Mouse (Mus musculus) midbrain, embryonic 12.5 days (tissue): ENCODE data around the gene Cyp2d22. TPM values are rescaled to one million over a fixed set of nuclear protein-coding genes. Genes with fewer than 3 reads are reported as not detected.

Source experiments
- ATAC-seq: fragments of 200-750 bp; cut with Nextera tagmentation; 2 replicates; pipeline ENCODE4 v1.8.0; 2017; ENCODE audit warnings: low read depth, moderate TSS enrichment, moderate library complexity; ENCODE audit not compliant: low FRiP score
- H3K27ac ChIP-seq: fragments of 300-500 bp; sonication (generic); replicated peaks from 2 replicates; pipeline ENCODE4 v1.5.1; 2016; ENCODE audit warnings: mild to moderate bottlenecking
- H3K27me3 ChIP-seq: fragments of 300-500 bp; sonication (generic); 2 replicates; pipeline ENCODE4 v1.6.1; 2016; ENCODE audit warnings: mild to moderate bottlenecking
- H3K36me3 ChIP-seq: fragments of 300-500 bp; sonication (generic); 2 replicates; pipeline ENCODE4 v1.6.1; 2016
- H3K4me1 ChIP-seq: fragments of 300-500 bp; sonication (generic); 2 replicates; pipeline ENCODE4 v1.6.1; 2016
- H3K4me2 ChIP-seq: fragments of 300-500 bp; sonication (generic); replicated peaks from 2 replicates; pipeline ENCODE4 v1.6.1; 2016; ENCODE audit warnings: mild to moderate bottlenecking, moderate library complexity
- H3K4me3 ChIP-seq: fragments of 300-500 bp; sonication (generic); 2 replicates; pipeline ENCODE4 v1.5.1; 2016; ENCODE audit warnings: mild to moderate bottlenecking
- H3K9ac ChIP-seq: fragments of 300-500 bp; sonication (generic); replicated peaks from 2 replicates; pipeline ENCODE4 v1.6.1; 2016; ENCODE audit warnings: mild to moderate bottlenecking, moderate library complexity
- H3K9me3 ChIP-seq: fragments of 300-500 bp; sonication (generic); 2 replicates; pipeline ENCODE4 v1.6.1; 2016; ENCODE audit warnings: mild to moderate bottlenecking
- WGBS: fragments of 180-500 bp; shearing (Covaris S2); methylation state at CpG from one replicate; pipeline ENCODE4 v1.1.7; 2016; 5-methylcytosine and 5-hydroxymethylcytosine counted together
- polyA plus RNA-seq: library from polyadenylated mRNA; unstranded; fragments of >200 nt; fragmentation: Nextera tagmentation; extraction: Ambion mirVana; gene quantifications from 2 replicates; pipeline ENCODE4 v1.2.1, GENCODE M21; 2016

The Cyp2d22 gene
- 2.3 and 2.8 TPM in 2 replicates for polyA plus RNA-seq

GRCm38 (mm10) chr15:82379871-82380713, at the start of gene Cyp2d22:
Cyp2d22 (minus strand) TSS chr15:82380260.
- H3K9me3 ChIP-seq = no peaks in the 10 kb centered on the region
- 2% methylated on average over 16 of the region's 24 CpGs for WGBS
- no peaks in the 10 kb centered on the region for H3K36me3 ChIP-seq
- peak within 1 kb of the TSS; percentile 32; the same call in 1 of the 2 replicates for H3K9ac ChIP-seq
- peaks cover 13% of the 10 kb centered on the region for H3K27me3 ChIP-seq
- peaks cover 20% of the 10 kb centered on the region for H3K4me1 ChIP-seq
- peak; percentile 70 for ATAC-seq
- peak within 1 kb of the TSS; percentile 53 for H3K4me2 ChIP-seq
- peak within 1 kb of the TSS; percentile 35 for H3K4me3 ChIP-seq
- no peak within 1 kb of the TSS for H3K27ac ChIP-seq

GRCm38 (mm10) chr15:82423471-82423870, 43.4 kb upstream of the Cyp2d22 start:
- no peak for ATAC-seq
- no peaks in the 10 kb centered on the region for H3K27me3 ChIP-seq
- H3K9ac ChIP-seq = no peak overlapping the region
- H3K27ac ChIP-seq = no peak overlapping the region
- no peaks in the 10 kb centered on the region for H3K4me1 ChIP-seq
- H3K4me3 ChIP-seq = no peak overlapping the region
- 73% methylated on average over 3 of the region's 3 CpGs for WGBS
- peaks cover 5% of the 10 kb centered on the region; the same call in 1 of the 2 replicates for H3K9me3 ChIP-seq
- no peaks in the 10 kb centered on the region for H3K36me3 ChIP-seq
- no peak overlapping the region for H3K4me2 ChIP-seq

- 78% methylated on average over 4 of the region's 4 CpGs for WGBS
- no peak overlapping the region for H3K4me3 ChIP-seq
- no peak overlapping the region for H3K27ac ChIP-seq
- ATAC-seq = no peak
- no peak overlapping the region for H3K4me2 ChIP-seq
- H3K4me1 ChIP-seq = no peaks in the 10 kb centered on the region
- no peaks in the 10 kb centered on the region for H3K27me3 ChIP-seq
- no peak overlapping the region for H3K9ac ChIP-seq
- peaks cover under 1% of the 10 kb centered on the region; the same call in 1 of the 2 replicates for H3K9me3 ChIP-seq
- H3K36me3 ChIP-seq = no peaks in the 10 kb centered on the region
Observed at GRCm38 (mm10) chr15:82422935-82423334, 42.9 kb upstream of the Cyp2d22 start.

DNA sequence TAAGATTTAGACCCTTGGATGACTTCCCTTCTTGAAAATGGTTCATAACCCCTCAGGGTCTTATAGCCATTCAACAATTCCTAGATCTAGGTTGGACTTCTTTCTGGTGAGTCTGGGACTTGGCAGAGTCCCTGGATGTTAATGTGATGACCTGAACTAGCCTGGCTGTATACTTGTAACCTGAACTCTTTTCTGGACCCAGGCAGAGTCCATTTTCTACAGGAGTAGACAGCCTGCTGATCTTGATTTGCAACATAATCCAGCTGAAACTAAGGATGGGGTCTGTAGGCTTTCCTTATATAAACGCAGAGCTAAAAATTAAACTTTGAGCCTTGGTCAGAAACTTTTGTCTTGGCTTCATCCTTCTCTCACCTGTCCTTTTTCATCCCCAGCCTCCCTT, 38.6 kb upstream of the Cyp2d22 start:
- Histone ChIP-seq H3K4me2 (no peak overlapping the region), H3K4me1 (peaks cover 10% of the 10 kb centered on the region), H3K36me3 (no peaks in the 10 kb centered on the region), H3K9me3 (no peaks in the 10 kb centered on the region), H3K4me3 (no peak overlapping the region), H3K27ac (no peak overlapping the region), H3K27me3 (no peaks in the 10 kb centered on the region), H3K9ac (no peak overlapping the region)
- ATAC-seq = no peak
- 75% methylated on average over 1 of the region's 1 CpGs for WGBS

DNA sequence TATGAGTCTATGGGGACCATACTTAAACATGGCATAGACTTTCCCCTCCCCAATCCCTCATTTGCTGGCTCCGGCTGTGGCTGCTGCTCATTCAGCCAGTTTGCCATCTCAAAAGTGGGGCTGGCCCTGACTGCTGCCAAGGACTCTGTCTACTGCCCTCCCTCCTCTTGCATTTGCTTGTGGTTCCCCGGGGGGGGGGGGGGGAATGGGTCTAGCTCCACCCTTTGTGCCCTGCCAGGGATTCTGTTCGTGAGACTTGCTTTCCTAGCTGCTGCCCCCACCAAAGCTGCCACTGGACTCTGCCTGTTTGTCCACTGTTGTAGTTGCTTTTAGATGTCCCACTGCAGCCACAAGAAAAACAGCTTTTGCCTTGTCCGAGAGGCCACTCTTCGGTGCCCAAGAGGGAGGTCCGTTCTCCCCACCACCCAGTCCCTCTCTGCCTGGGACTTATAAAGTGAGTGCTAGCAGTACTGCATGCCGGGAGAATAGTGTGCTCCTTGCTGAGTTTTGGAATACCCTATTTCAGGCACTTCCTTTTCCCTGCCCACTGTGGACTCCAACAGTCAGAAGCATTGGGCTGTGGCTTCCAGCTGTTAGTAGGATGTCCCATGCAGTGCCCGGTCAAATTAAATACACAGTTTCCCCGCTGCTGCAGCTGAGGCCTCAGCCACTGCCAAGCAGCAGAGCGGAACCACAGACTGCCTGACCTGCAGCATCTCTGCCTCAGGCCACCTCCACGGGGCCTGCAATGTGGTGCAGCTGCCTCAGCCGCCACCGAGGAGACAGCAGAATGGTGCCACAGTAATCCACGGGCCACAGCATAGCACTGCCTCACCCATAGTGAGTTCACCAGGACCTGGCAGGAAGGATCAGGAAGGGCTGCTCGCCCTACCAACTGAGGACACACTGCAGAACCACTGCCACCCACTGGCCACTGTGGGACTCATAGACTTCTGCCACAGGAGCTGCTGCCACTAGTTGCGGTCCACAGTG, 37.0 kb upstream of the Cyp2d22 start:
- Histone ChIP-seq H3K9me3 (no peaks in the 10 kb centered on the region), H3K27me3 (no peaks in the 10 kb centered on the region), H3K4me3 (0 out of 2 replicates have a peak overlapping the region, but pooled peaks have one; percentile 3), H3K9ac (peak overlapping the region; percentile 37), H3K27ac (no peak overlapping the region), H3K36me3 (no peaks in the 10 kb centered on the region), H3K4me2 (peak overlapping the region; percentile 37), H3K4me1 (peaks cover 10% of the 10 kb centered on the region)
- 25% methylated on average over 16 of the region's 16 CpGs for WGBS
- peak; percentile 83 for ATAC-seq

DNA sequence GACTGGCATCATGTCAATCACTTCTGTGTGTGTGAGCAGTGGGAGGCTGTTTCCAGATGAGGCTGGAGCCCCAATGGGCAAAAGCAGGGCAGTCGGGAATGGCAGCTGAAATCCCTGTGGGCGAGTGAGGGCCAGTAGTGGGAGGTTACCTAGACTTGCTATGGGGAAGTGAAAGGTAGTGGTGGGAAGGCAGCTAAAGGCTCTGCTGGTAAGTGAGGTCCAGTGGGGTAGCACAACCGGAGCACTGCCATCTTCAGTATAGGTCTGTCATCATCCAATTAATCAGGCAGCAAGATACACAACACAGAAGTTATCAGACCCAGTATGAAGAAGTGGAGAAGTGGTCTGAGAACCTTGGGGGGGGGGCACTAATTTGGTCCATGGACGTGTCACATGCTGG, 27.5 kb upstream of the Cyp2d22 start:
- Histone ChIP-seq H3K4me2 (no peak overlapping the region), H3K27me3 (no peaks in the 10 kb centered on the region), H3K9ac (no peak overlapping the region), H3K4me1 (no peaks in the 10 kb centered on the region), H3K36me3 (no peaks in the 10 kb centered on the region), H3K4me3 (no peak overlapping the region), H3K9me3 (no peaks in the 10 kb centered on the region), H3K27ac (no peak overlapping the region)
- WGBS = 86% methylated on average over 4 of the region's 4 CpGs
- ATAC-seq = no peak

- Histone ChIP-seq H3K4me2 (no peak within 1 kb of the TSS), H3K36me3 (no peaks in the 10 kb centered on the region), H3K9me3 (no peaks in the 10 kb centered on the region), H3K27ac (no peak within 1 kb of the TSS), H3K9ac (no peak within 1 kb of the TSS), H3K4me3 (no peak within 1 kb of the TSS), H3K4me1 (no peaks in the 10 kb centered on the region), H3K27me3 (no peaks in the 10 kb centered on the region)
- no peak for ATAC-seq
- WGBS = 92% methylated on average over 6 of the region's 6 CpGs
Observed at GRCm38 (mm10) chr15:82406981-82407380, 26.9 kb upstream of the Cyp2d22 start, which contains the start of gene Cyp2d10. Cyp2d10 (minus strand) TSS chr15:82407195.

DNA sequence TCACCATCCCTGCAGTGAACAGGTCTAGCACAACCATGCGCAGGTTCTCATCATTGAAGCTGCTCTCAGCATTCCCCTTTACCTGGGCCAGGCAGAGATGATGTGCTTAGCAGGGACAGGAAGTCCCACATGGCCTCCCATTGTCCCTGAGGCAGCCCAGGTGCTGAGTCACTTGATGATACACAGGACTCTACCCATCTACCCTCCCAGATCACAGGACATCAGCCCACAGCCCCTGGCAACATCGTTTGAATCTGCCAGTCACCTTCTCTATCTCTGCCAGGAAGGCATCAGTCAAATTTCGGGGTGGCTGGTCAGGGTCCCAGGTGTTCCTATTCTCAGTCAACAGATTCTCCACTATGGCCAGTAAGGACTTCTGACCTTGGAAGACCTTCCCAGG, 24.1 kb upstream of the Cyp2d22 start:
- no peak overlapping the region for H3K27ac ChIP-seq
- 86% methylated on average over 3 of the region's 3 CpGs for WGBS
- H3K9ac ChIP-seq = no peak overlapping the region
- no peaks in the 10 kb centered on the region for H3K4me1 ChIP-seq
- no peak overlapping the region for H3K4me2 ChIP-seq
- no peaks in the 10 kb centered on the region for H3K36me3 ChIP-seq
- no peaks in the 10 kb centered on the region for H3K27me3 ChIP-seq
- no peak for ATAC-seq
- no peaks in the 10 kb centered on the region for H3K9me3 ChIP-seq
- no peak overlapping the region for H3K4me3 ChIP-seq

GRCm38 (mm10) chr15:82403606-82404005, 23.5 kb upstream of the Cyp2d22 start:
- Histone ChIP-seq H3K4me3 (no peak overlapping the region), H3K4me1 (no peaks in the 10 kb centered on the region), H3K27ac (no peak overlapping the region), H3K9me3 (no peaks in the 10 kb centered on the region), H3K36me3 (no peaks in the 10 kb centered on the region), H3K9ac (no peak overlapping the region), H3K4me2 (no peak overlapping the region), H3K27me3 (no peaks in the 10 kb centered on the region)
- no peak for ATAC-seq
- 93% methylated on average over 9 of the region's 9 CpGs for WGBS

GRCm38 (mm10) chr15:82402741-82403140, 22.7 kb upstream of the Cyp2d22 start:
- Histone ChIP-seq H3K4me1 (no peaks in the 10 kb centered on the region), H3K4me2 (no peak overlapping the region), H3K4me3 (no peak overlapping the region), H3K27ac (no peak overlapping the region), H3K36me3 (no peaks in the 10 kb centered on the region), H3K27me3 (no peaks in the 10 kb centered on the region), H3K9me3 (no peaks in the 10 kb centered on the region), H3K9ac (no peak overlapping the region)
- 81% methylated on average over 6 of the region's 6 CpGs for WGBS
- no peak for ATAC-seq

DNA sequence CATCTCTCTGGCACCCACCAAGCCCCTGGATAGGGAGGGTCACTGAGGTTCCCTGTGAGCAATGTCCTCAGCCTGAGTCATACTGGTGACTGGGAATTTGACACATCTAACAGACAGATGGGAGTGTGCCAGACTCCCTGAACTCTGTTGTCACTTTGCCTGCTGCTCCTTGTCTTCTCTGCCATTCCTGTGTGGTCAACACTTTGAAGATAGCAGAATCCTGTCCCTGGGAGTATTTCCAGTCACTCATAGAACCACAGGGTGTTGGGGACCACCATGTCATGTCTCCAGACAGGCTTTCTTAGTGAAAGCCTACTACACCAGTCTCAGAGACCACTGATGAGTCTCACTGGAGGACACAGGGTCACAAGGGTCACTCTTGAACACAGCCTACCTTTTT, 22.0 kb upstream of the Cyp2d22 start:
- Histone ChIP-seq H3K4me1 (no peaks in the 10 kb centered on the region), H3K9ac (no peak overlapping the region), H3K4me3 (no peak overlapping the region), H3K4me2 (no peak overlapping the region), H3K36me3 (no peaks in the 10 kb centered on the region), H3K27me3 (no peaks in the 10 kb centered on the region), H3K27ac (no peak overlapping the region), H3K9me3 (no peaks in the 10 kb centered on the region)
- ATAC-seq = no peak

DNA sequence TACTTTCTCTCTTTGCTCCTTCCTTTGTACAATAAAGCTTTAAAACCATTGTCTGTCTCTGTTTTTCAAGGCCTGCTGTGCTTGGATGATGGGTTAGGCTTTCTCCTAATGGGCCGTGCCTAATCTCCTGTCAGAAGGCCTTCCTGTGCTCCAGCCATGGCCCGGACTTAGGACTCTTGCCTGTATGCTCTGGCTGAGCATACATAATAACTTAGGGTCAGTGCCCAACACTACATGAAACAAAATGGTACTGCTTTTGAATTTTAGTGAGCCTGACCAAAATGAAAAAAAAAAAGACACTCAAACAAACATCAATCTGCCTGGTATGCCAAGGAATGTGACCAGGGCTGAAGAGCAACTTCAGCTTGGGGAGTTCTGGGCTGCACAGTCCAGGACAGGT, 21.5 kb upstream of the Cyp2d22 start:
- H3K4me1 ChIP-seq = no peaks in the 10 kb centered on the region
- ATAC-seq = no peak
- no peaks in the 10 kb centered on the region for H3K9me3 ChIP-seq
- no peaks in the 10 kb centered on the region for H3K36me3 ChIP-seq
- no peak overlapping the region for H3K27ac ChIP-seq
- 22% methylated on average over 2 of the region's 2 CpGs for WGBS
- H3K4me2 ChIP-seq = no peak overlapping the region
- H3K9ac ChIP-seq = no peak overlapping the region
- no peaks in the 10 kb centered on the region for H3K27me3 ChIP-seq
- no peak overlapping the region for H3K4me3 ChIP-seq
